Mouse (Mus musculus): ENCODE results near the gene Gng13.

DNA sequence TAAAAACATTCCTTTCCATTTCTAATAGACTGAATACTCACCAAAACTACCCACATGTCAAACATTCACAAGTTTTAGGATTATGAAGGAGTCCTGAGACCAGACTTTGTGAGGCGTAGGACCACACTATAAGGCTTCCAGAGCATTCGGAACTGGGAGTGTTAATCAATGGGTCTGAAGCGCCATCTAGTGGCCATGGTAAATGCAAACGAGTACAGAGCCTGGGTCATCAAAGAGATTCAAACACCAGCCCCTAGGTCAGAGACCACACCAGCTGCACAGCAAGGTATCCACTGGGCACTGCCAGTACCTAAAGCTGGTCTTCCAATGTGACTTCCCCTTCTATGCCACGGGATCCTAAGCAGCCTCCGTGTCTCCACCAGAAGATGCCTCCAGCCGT lies 18.5 kb upstream of the Gng13 start:
- TF ChIP-seq CTCF (IDR thresholded peaks at IDR 0.05; ENCODE audit: low read depth): peak; percentile 82
- TF ChIP-seq EP300 (IDR thresholded peaks at IDR 0.05; ENCODE audit: low read depth): no peak

Data from heart, postnatal 0 days (tissue).